Mouse (Mus musculus) limb, embryonic 14.5 days (tissue): ENCODE measurements around the gene Atl3. TPM values are rescaled to one million over a fixed set of nuclear protein-coding genes. Genes with fewer than 3 reads are reported as not detected.

Experiments used
- ATAC-seq: fragments of 200-750 bp; cut with Nextera tagmentation; 2 replicates; pipeline ENCODE4 v1.8.0; 2017; ENCODE audit warnings: low read depth, moderate number of reproducible peaks, moderate TSS enrichment; ENCODE audit not compliant: low FRiP score
- DNase-seq: peaks from one replicate; pipeline ENCODE4 v3.0.0-alpha.2; 2015; ENCODE audit warnings: low spot score
- H3K27ac ChIP-seq: fragments of 300-500 bp; sonication (generic); replicated peaks from 2 replicates; pipeline ENCODE4 v1.5.1; 2014; ENCODE audit warnings: low read depth, mild to moderate bottlenecking, low read length, moderate library complexity, mixed read lengths
- H3K27me3 ChIP-seq: fragments of 300-500 bp; sonication (generic); 2 replicates; pipeline ENCODE4 v1.6.1; 2014; ENCODE audit warnings: low read length, mixed read lengths; ENCODE audit not compliant: control insufficient read depth, insufficient read depth
- H3K36me3 ChIP-seq: fragments of 300-500 bp; sonication (generic); 2 replicates; pipeline ENCODE4 v1.6.1; 2014; ENCODE audit warnings: mild to moderate bottlenecking, low read length, moderate library complexity, mixed read lengths; ENCODE audit not compliant: control insufficient read depth, insufficient read depth
- H3K4me1 ChIP-seq: fragments of 300-500 bp; sonication (generic); 2 replicates; pipeline ENCODE4 v1.6.1; 2014; ENCODE audit warnings: antibody characterized with exemption, low read length, mixed read lengths; ENCODE audit not compliant: control insufficient read depth, insufficient read depth
- H3K4me2 ChIP-seq: fragments of 300-500 bp; sonication (generic); replicated peaks from 2 replicates; pipeline ENCODE4 v1.6.1; 2014; ENCODE audit warnings: low read depth, mild to moderate bottlenecking, low read length, moderate library complexity; ENCODE audit not compliant: severe bottlenecking
- H3K4me3 ChIP-seq: fragments of 300-500 bp; sonication (generic); replicated peaks from 2 replicates; pipeline ENCODE4 v1.5.1; 2014; ENCODE audit warnings: low read length
- H3K9ac ChIP-seq: fragments of 300-500 bp; sonication (generic); 2 replicates; pipeline ENCODE4 v1.6.1; 2014; ENCODE audit warnings: mild to moderate bottlenecking, low read depth, low read length, moderate library complexity; ENCODE audit not compliant: severe bottlenecking
- H3K9me3 ChIP-seq: fragments of 300-500 bp; sonication (generic); 2 replicates; pipeline ENCODE4 v1.6.1; 2016; ENCODE audit warnings: low read length; ENCODE audit not compliant: control insufficient read depth
- POLR2A ChIP-seq: fragments of 200-500 bp; IDR thresholded peaks from 2 replicates; pipeline ENCODE4 v1.8.0; 2012; ENCODE audit warnings: inconsistent platforms, mild to moderate bottlenecking, moderate library complexity, borderline replicate concordance; ENCODE audit not compliant: insufficient read depth, insufficient read length; ENCODE audit errors: extremely low read depth
- WGBS: fragments of 180-500 bp; shearing (Covaris S2); extraction: QIAGEN DNeasy Blood & Tissue Kit; methylation state at CpG from one replicate; pipeline ENCODE4 v1.1.7; 2014; 5-methylcytosine and 5-hydroxymethylcytosine counted together
- polyA plus RNA-seq, 2 experiments: library from polyadenylated mRNA; depleted of rRNA in 1 of 2; stranded (reverse) in 1 of 2; unstranded in 1 of 2; fragments of >200 nt; fragmentation: Nextera tagmentation in 1 of 2; extraction: Ambion mirVana in 1 of 2; gene quantifications; 2 replicates each; pipeline versions ENCODE4 v1.2.1 to v1.2.3; 2012 to 2014

Atl3 gene
- polyA plus RNA-seq (2012; rRNA removed) (31.6 and 32.9 TPM in 2 replicates), polyA plus RNA-seq (2014; fragmentation: Nextera tagmentation; extraction: Ambion mirVana) (19.0 and 20.4 TPM in 2 replicates)

- Histone ChIP-seq H3K27me3 (no peaks in the 10 kb centered on the region), H3K4me3 (peak within 1 kb of the TSS; percentile 67), H3K4me2 (peak within 1 kb of the TSS; percentile 65), H3K9ac (peak within 1 kb of the TSS; percentile 84), H3K4me1 (no peaks in the 10 kb centered on the region), H3K27ac (peak within 1 kb of the TSS; percentile 95), H3K36me3 (no peaks in the 10 kb centered on the region), H3K9me3 (no peaks in the 10 kb centered on the region)
- WGBS = 30% methylated on average over 31 of the region's 31 CpGs
- TF ChIP-seq POLR2A = no peak
- DNase-seq (no peak), ATAC-seq (no peak)
Observed at GRCm38 (mm10) chr19:7493352-7494186, at the start of gene Atl3. Gene Atl3, plus strand, starts transcription at chr19:7494040.

- Histone ChIP-seq H3K4me3 (no peak overlapping the region), H3K27ac (no peak overlapping the region)
- no peak for ATAC-seq
Observed at GRCm38 (mm10) chr19:7445105-7445504, 48.7 kb upstream of the Atl3 start.

GRCm38 (mm10) chr19:7445596-7445995 lies 48.2 kb upstream of the Atl3 start:
- Histone ChIP-seq H3K27ac (no peak overlapping the region), H3K27me3 (no peaks in the 10 kb centered on the region), H3K9ac (no peak overlapping the region), H3K4me2 (no peak overlapping the region), H3K36me3 (peaks cover 7% of the 10 kb centered on the region), H3K4me3 (no peak overlapping the region), H3K4me1 (peaks cover 4% of the 10 kb centered on the region; the same call in 1 of the 2 replicates), H3K9me3 (no peaks in the 10 kb centered on the region)
- ATAC-seq (no peak), DNase-seq (no peak)
- 75% methylated on average over 1 of the region's 1 CpGs for WGBS
- no peak for TF ChIP-seq POLR2A

More at GRCm38 (mm10) chr19:7445105-7445504, 48.7 kb upstream of the Atl3 start:
- Histone ChIP-seq H3K36me3 (peaks cover 7% of the 10 kb centered on the region), H3K9me3 (no peaks in the 10 kb centered on the region), H3K4me2 (no peak overlapping the region), H3K9ac (no peak overlapping the region), H3K4me1 (peaks cover 4% of the 10 kb centered on the region; the same call in 1 of the 2 replicates), H3K27me3 (no peaks in the 10 kb centered on the region)
- 90% methylated on average over 2 of the region's 2 CpGs for WGBS
- no peak for TF ChIP-seq POLR2A
- no peak for DNase-seq

- no peaks in the 10 kb centered on the region for H3K27me3 ChIP-seq
- H3K4me2 ChIP-seq = no peak overlapping the region
- 0 out of 2 replicates have a peak, but pooled peaks cover under 1% of the 10 kb centered on the region for H3K4me1 ChIP-seq
- no peak overlapping the region for H3K27ac ChIP-seq
- no peaks in the 10 kb centered on the region for H3K9me3 ChIP-seq
- H3K4me3 ChIP-seq = no peak overlapping the region
- H3K9ac ChIP-seq = no peak overlapping the region
- 58% methylated on average over 2 of the region's 2 CpGs for WGBS
- H3K36me3 ChIP-seq = peaks cover 6% of the 10 kb centered on the region; the same call in 1 of the 2 replicates
- DNase-seq = no peak
- no peak for TF ChIP-seq POLR2A
- no peak for ATAC-seq
Observed at GRCm38 (mm10) chr19:7456803-7457202, 37.0 kb upstream of the Atl3 start.

- Histone ChIP-seq H3K36me3 (peaks cover 6% of the 10 kb centered on the region; the same call in 1 of the 2 replicates), H3K9ac (no peak overlapping the region), H3K27ac (no peak overlapping the region), H3K27me3 (no peaks in the 10 kb centered on the region), H3K4me3 (no peak overlapping the region), H3K9me3 (no peaks in the 10 kb centered on the region), H3K4me1 (no peaks in the 10 kb centered on the region), H3K4me2 (no peak overlapping the region)
- DNase-seq (no peak), ATAC-seq (no peak)
- TF ChIP-seq POLR2A = no peak
Observed at GRCm38 (mm10) chr19:7458901-7459300, 34.9 kb upstream of the Atl3 start.
